Mouse (Mus musculus) embryo, embryonic 11.5 days (tissue): ENCODE measurements around the gene Gm20538.

Experiments
- DNase-seq: peaks from one replicate; pipeline ENCODE4 v3.0.0-alpha.2; 2012; ENCODE audit warnings: low read depth, low spot score

Gm20538 gene

DNA sequence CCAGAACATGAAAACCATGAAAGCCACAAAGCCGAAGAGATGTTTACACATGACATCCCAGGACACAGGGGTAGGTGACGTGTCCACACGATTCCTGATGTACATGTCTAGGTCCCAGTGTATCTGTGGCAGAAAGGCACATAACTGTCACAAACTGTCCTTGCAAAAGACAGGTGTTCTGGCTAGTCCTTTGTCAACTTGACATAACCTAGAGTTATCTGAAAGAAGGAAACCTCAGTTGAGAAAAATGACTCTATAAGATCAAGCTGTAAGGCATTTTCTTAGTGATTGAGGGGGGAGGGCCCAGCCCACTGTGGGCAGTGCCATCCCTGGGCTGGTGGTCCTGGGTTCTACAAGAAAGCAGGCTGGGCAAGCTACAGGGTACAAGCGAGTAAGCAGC lies at the start of gene Gm20538:
Gene Gm20538, minus strand, starts transcription at position 101 of the 400 bp plus-strand sequence.
- DNase-seq: no peak

- no peak for DNase-seq
Measured at GRCm38 (mm10) chr19:44594180-44594579, 41.5 kb upstream of the Gm20538 start.

GRCm38 (mm10) chr19:44591638-44592037 lies 39.0 kb upstream of the Gm20538 start:
- no peak for DNase-seq

- no peak for DNase-seq
Measured at GRCm38 (mm10) chr19:44590992-44591391, 38.4 kb upstream of the Gm20538 start.

- no peak for DNase-seq
Measured at GRCm38 (mm10) chr19:44589591-44590223, 37.1 kb upstream of the Gm20538 start.

DNA sequence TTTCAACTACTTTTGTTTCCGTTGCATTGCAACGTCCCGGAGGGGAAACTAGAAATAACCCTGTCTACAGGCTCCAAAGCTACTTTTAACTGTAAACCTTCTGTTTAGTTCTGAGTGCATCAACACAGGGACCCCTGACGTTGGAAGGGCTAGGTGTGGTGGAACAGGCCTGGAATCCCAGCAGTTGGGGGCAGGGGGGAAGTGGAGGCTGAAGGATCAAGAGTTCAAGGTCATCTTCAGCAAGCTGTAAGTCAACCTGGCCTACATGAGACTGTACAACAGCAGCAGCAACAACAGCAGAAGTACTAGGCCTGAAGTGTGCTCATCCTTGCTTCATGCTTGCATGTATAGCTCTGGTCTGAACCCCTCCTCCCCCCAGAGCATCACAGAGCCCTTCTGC lies 35.4 kb upstream of the Gm20538 start:
- DNase-seq: no peak

- DNase-seq: peak; percentile 87
Measured at GRCm38 (mm10) chr19:44582638-44583309, 30.1 kb upstream of the Gm20538 start.

- no peak for DNase-seq
Measured at GRCm38 (mm10) chr19:44582103-44582502, 29.5 kb upstream of the Gm20538 start.

DNA sequence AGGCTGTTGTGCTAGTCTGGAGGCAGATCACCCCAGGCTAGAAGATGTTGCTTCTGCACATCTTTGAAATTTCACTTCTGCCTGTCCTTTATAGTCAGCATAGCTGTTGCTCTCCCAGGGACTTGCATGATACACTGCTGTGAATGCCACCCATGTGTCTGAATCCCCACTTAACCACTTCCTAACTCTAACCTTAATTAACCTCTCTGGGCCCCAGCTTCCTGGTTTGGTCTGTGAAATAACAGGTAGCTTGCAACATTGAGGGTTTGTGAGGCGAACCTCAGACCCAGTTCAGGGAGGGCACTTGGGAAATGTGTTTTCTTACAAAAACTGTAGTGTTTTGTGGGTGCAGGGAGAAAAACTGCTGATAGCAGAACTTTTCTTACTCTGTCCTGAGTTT lies 25.4 kb upstream of the Gm20538 start:
- no peak for DNase-seq

- no peak for DNase-seq
Measured at GRCm38 (mm10) chr19:44576275-44576674, 23.6 kb upstream of the Gm20538 start.

DNA sequence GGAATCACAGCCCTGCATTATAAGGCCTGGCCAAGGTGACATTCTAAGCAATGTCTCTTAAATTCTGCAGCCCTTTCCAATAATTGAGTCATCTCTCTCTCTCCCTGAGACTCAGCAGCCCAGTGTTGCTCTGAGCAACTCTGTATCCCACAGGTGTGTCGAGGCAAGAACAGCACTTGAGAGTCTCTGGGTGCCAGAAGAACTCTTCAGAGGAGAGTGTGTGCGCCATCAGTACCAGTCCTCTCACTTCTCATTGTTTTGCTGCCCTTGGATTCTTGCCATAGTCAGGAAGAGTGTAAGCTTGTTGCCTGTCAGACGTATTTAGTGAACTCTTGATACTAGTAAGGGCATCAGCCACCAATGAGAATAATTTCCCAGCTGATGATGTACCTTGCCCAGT lies 15.1 kb upstream of the Gm20538 start:
- DNase-seq: no peak

DNA sequence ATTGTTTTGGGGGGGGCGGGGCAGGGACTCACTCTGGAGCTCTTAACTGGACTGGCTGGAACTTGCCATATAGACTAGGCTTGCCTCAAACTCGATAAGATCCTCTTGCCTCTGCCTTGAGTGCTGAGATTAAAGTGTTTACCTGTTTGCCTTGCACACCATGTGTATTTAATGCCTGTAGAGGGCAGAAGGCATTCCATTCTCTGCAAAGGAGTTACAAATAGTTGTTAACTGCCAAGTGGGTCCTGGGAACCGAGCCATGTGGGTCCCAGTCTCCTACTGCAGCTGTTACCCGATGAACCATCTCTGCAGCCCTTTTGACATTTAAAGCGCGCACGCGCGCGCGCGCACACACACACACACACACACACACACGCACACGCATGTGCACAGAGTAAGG lies 11.4 kb upstream of the Gm20538 start:
- DNase-seq: no peak

GRCm38 (mm10) chr19:44562652-44563206 lies 10.1 kb upstream of the Gm20538 start, which contains the start of gene Hif1an:
Gene Hif1an, plus strand, starts transcription at chr19:44562850.
- peak; percentile 93 for DNase-seq

- DNase-seq: peak; percentile 88
Measured at GRCm38 (mm10) chr19:44554861-44555590, 2.4 kb upstream of the Gm20538 start, which contains the start of gene Ndufb8. Gene Ndufb8, minus strand, starts transcription at chr19:44555440.

- no peak for DNase-seq
Measured at GRCm38 (mm10) chr19:44554490-44554860, 1.8 kb upstream of the Gm20538 start.

GRCm38 (mm10) chr19:44553286-44553685 lies 655 bp upstream of the Gm20538 start:
- DNase-seq: no peak

- no peak for DNase-seq
Measured at GRCm38 (mm10) chr19:44545321-44546041, 7.2 kb downstream of the Gm20538 start, which contains the start of gene Sec31b. Gene Sec31b, minus strand, starts transcription at chr19:44545864.

DNA sequence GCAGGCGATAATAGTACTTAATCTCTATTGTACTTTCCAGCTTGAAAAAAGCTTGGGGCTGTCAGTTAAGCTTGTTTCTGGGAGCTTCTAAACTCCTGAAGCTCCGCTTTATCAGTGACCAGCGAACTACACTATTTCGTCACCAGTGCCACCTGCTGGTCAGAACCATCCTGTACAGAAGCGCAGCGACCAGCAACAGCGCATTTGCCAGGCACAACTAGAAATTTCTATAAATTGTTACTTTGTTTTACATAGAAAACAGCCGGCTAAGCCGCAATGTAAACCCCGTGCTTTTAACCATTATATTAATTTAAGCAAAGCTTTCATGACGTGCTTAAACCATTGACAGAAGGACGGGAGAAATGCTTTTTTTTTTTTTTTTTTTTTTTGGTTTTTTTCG lies 7.9 kb downstream of the Gm20538 start:
- DNase-seq: peak; percentile 73

GRCm38 (mm10) chr19:44544372-44544771 lies 8.3 kb downstream of the Gm20538 start:
- no peak for DNase-seq

DNA sequence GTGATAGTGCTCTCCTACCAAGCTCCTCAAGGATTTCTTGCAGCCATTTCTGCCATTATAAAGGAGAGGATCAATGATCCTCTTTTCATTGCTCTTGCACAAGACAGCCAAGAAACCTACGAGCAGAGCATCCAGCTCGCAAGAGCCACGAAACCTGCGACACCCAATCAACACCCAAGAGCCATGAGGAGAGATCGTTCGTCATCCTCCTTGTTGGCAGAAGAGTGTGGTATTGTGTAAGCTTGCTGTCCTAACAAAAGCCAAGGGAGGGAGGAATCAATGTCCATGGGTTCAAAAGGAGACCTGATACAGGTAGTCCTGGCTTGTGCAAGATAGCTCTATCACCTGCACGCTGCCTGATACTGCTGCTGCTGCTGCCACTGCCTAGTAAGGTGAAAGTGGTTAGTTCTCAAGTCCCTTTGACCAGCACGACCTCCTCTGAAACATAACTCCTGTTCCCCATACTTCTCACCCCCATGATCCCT lies 9.9 kb downstream of the Gm20538 start:
- no peak for DNase-seq

- DNase-seq: no peak
Measured at GRCm38 (mm10) chr19:44537416-44537815, 15.2 kb downstream of the Gm20538 start.
